Mouse (Mus musculus) thymus, adult 2 months (tissue): ENCODE results near the gene Paqr4. TPM values are rescaled to one million over a fixed set of nuclear protein-coding genes. Genes with fewer than 3 reads are reported as not detected.

Experiments used
- DNase-seq: peaks from one replicate; pipeline ENCODE4 v3.0.0; 2021
- H3K27ac ChIP-seq: fragments of 200-500 bp; 2 replicates; pipeline ENCODE4 v1.5.1; 2012; ENCODE audit warnings: low read length, control low read depth; ENCODE audit not compliant: control insufficient read depth, insufficient read depth
- H3K27me3 ChIP-seq: fragments of 200-500 bp; 2 replicates; pipeline ENCODE4 v1.6.1; 2012; ENCODE audit warnings: mild to moderate bottlenecking, low read length, moderate library complexity, mixed read lengths; ENCODE audit not compliant: control insufficient read depth, insufficient read depth
- H3K36me3 ChIP-seq: fragments of 200-500 bp; 2 replicates; pipeline ENCODE4 v1.6.1; 2012; ENCODE audit warnings: mild to moderate bottlenecking, low read length, moderate library complexity; ENCODE audit not compliant: control insufficient read depth, insufficient read depth
- H3K4me1 ChIP-seq: fragments of 200-500 bp; replicated peaks from 2 replicates; pipeline ENCODE4 v1.6.1; 2012; ENCODE audit warnings: low read length; ENCODE audit not compliant: control insufficient read depth, insufficient read depth
- H3K4me3 ChIP-seq: fragments of 200-500 bp; 2 replicates; pipeline ENCODE4 v1.5.1; 2012; ENCODE audit warnings: mild to moderate bottlenecking, low read length, control low read depth, moderate library complexity; ENCODE audit not compliant: control insufficient read depth, insufficient read depth
- CTCF ChIP-seq: fragments of 200-500 bp; IDR thresholded peaks from 2 replicates; pipeline ENCODE4 v1.5.1; 2012; ENCODE audit warnings: mild to moderate bottlenecking, control low read depth, low read length, moderate library complexity, borderline replicate concordance; ENCODE audit not compliant: control insufficient read depth, poor library complexity, insufficient read depth; ENCODE audit errors: extremely low read depth
- POLR2A ChIP-seq: fragments of 200-500 bp; IDR thresholded peaks from 2 replicates; pipeline ENCODE4 v1.6.1; 2012; ENCODE audit warnings: mild to moderate bottlenecking, low read length, control low read depth, moderate library complexity; ENCODE audit not compliant: control insufficient read depth, poor library complexity, insufficient read depth; ENCODE audit errors: extremely low read depth
- WGBS: fragments of 180-500 bp; shearing (Covaris S2); methylation state at CpG from one replicate; pipeline ENCODE4 v1.1.7; 2018; 5-methylcytosine and 5-hydroxymethylcytosine counted together
- polyA plus RNA-seq: library from polyadenylated mRNA; depleted of rRNA; stranded (reverse); fragments of >200 nt; gene quantifications from 2 replicates; pipeline ENCODE4 v1.2.3, GENCODE M21; 2012

Gene Paqr4
- polyA plus RNA-seq, 1 experiment = 12.4 TPM

DNA sequence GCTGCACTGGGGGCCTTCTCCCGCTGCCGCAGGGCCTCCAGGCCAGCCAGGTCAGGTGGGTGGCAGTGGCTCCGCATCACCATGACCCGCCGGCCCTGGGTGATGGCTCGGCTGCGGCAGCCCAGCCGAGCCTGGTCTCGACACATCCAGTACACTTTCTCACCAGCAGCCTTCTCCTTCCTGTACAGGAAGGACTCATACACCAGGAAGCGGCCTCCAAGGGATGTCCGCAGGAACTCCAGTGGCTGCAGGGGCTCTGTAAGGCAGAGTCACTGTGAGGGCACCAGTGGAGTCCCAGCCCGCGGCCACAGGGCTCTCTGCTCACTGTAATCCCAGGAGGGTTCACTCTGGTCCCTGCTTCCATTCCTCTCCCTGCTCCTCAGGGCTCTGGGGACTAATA is 15.0 kb upstream of the Paqr4 start:
- Histone ChIP-seq H3K27me3 (no peaks in the 10 kb centered on the region), H3K36me3 (no peaks in the 10 kb centered on the region), H3K4me3 (no peak overlapping the region), H3K4me1 (no peaks in the 10 kb centered on the region), H3K27ac (no peak overlapping the region)
- WGBS = 93% methylated on average over 13 of the region's 13 CpGs
- no peak for TF ChIP-seq CTCF
- no peak for DNase-seq

DNA sequence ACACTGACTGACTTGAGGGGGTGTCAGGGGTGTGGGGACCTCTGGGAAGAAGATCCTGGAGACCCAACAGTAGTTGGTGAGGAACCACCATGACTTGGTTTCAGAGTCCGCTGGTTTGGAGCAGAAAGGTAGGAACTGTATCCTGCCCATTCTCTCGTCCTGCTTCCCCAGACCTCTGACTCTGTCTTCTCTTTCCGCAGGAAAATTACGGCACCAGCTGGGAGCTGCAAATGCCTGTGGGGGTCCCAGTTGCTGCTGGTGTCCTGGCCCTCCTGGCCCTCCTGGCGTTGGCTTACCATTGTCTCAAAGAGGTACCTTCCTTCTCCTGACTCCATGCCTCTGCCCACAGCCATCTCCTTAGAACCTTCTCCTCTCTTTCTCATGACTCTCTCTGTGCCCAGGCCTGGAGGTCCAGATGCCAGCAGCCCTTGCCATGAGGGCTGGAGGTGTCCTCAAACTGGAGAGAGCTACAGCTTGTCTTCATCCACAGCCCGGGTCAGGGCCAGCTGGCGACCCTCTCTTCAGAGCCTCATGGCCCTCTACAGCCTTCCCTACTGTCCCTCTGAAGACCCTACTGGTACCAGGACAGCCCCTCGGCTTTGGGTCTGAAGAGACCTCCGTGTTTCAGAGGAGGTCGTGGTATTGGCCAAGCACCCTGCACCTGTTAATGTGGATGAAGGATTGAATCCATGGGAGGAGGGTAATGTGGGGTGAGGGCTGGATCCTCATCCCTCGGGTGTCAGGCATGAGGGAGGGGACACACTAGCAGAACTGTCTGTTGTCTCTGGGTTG is 8.9 kb upstream of the Paqr4 start:
- no peaks in the 10 kb centered on the region for H3K36me3 ChIP-seq
- TF ChIP-seq CTCF (no peak), POLR2A (no peak)
- H3K27ac ChIP-seq = no peak overlapping the region
- peak overlapping the region; percentile 36 for H3K4me3 ChIP-seq
- WGBS = 86% methylated on average over 11 of the region's 11 CpGs
- peaks cover 8% of the 10 kb centered on the region for H3K27me3 ChIP-seq
- DNase-seq = no peak
- peaks cover 22% of the 10 kb centered on the region for H3K4me1 ChIP-seq

DNA sequence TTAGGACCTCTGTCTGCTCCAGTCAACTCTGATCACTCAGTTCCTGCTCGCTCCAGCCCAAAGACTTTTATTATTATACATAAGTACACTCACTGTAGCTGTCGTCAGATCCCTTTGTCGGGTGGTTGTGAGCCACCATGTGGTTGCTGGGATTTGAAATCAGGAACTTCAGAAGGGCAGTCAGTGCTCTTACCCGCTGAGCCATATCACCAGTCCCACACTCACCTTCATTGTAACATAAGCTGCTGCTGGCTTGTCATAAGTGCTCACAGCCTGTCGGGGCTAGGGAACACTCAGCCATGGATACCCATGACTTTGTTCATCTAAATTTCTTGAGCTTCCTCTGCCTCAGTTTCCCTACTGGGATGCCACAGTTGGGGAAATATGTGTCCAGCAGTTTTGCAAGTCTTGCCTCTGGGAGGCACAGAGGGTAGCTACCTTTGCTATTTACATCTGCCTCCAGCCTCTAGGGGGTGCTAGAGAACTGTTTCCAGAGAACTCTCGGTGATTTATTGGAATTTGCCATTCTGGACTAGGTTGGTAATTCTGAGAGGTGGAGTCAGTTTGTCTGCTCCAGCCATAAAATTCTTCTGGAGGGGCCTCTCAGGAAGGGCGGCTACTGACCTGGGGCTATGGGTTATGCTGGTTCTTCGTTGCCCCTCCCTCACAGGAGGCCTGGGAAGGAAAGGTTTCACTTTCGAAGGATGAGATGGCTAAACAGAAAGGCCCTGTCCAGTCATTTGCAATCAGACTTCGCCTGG is 8.1 kb upstream of the Paqr4 start:
- Histone ChIP-seq H3K27me3 (peaks cover 8% of the 10 kb centered on the region), H3K4me1 (peaks cover 22% of the 10 kb centered on the region), H3K4me3 (peak overlapping the region; percentile 36), H3K36me3 (no peaks in the 10 kb centered on the region), H3K27ac (no peak overlapping the region)
- peak; percentile 75 for DNase-seq
- WGBS = 14% methylated on average over 10 of the region's 10 CpGs
- TF ChIP-seq POLR2A = no peak
- no peak for TF ChIP-seq CTCF

DNA sequence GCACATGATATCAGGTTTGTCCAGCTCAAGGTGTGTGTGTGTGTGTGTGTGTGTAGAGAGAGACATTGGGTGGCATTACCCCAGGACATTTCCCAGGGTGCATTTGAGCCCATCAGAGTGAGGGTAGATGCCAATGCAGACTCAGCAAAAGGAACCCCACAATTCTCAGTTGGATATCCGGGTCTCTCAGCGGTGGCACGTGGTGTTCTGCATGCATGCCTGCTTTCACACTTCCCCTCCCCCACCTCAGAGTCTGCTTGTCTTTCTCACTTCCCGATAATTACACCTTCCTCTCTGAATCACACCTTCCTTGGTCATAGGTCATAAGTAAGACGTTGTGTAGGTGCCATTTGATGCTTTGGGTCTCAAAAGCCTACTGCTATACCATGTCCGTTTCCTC is 7.4 kb upstream of the Paqr4 start:
- Histone ChIP-seq H3K27me3 (peaks cover 11% of the 10 kb centered on the region), H3K36me3 (no peaks in the 10 kb centered on the region), H3K4me1 (peaks cover 22% of the 10 kb centered on the region), H3K4me3 (no peak overlapping the region), H3K27ac (no peak overlapping the region)
- 24% methylated on average over 6 of the region's 6 CpGs for WGBS
- TF ChIP-seq POLR2A = no peak
- no peak for TF ChIP-seq CTCF
- DNase-seq = no peak

DNA sequence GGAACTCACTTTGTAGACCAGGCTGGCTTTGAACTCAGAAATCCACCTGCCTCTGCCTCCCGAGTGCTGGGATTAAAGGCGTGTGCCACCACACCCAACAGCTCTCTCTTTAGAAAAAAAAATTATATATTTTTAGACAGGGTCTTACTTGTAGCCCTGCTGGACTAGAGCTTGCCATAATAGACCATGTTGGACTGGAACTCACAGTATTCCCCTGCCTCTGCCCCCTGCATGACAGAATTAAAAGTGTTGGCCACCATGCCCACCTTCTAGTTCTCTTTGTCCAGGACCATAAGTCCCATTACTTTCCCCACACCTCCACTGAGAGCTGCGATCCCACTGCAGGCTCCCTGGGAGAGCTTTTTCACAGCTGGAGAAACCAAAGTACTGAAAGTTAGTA is 6.8 kb upstream of the Paqr4 start:
- Histone ChIP-seq H3K27me3 (peaks cover 13% of the 10 kb centered on the region), H3K36me3 (no peaks in the 10 kb centered on the region), H3K4me3 (no peak overlapping the region), H3K27ac (no peak overlapping the region), H3K4me1 (peaks cover 24% of the 10 kb centered on the region)
- DNase-seq = no peak
- 90% methylated on average over 3 of the region's 3 CpGs for WGBS
- TF ChIP-seq CTCF (no peak), POLR2A (no peak)

DNA sequence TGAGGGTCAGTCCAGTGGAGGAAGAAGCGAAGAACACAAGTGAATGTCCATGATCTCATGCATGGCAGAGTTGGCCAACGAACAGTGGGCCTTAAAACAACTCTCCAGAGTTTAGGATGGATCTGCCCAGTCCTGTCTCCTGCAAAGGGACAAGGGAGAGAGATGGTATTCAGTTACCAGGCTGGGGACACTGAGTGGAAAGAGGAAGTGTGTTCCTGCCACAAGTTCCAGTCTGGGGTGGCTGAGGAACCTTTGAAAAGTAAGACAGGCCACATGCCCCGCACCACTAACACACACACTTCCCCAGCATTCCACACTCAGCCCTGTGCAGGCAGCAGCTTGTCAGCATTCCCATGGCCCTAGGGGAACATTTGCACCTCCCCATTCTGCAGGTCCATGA is 6.1 kb upstream of the Paqr4 start:
- no peak for TF ChIP-seq POLR2A
- no peak for TF ChIP-seq CTCF
- no peak for DNase-seq
- WGBS = 63% methylated on average over 3 of the region's 3 CpGs

DNA sequence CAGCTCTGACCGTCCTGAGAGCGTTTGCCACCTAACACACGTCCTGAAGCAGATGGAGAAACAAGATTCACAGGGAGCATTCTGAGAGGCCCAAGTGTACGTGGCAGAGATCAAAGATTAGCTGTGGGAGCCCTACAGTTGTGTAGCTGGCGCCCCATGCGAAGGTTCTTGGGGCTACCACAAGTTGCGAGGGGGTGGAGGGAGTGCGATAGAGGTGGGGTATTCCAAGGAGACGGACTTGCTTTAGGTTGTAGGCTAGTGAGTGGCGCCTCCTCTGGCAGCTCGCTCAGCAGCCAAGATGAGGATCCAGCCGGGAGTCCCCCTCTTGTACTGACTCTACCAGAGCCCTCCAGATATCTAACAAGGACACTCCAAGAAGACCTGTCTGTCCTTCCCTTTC is 5.6 kb upstream of the Paqr4 start:
- DNase-seq = no peak
- no peak overlapping the region for H3K27ac ChIP-seq
- peaks cover 27% of the 10 kb centered on the region for H3K4me1 ChIP-seq
- no peak for TF ChIP-seq POLR2A
- TF ChIP-seq CTCF = no peak
- peaks cover 22% of the 10 kb centered on the region for H3K27me3 ChIP-seq
- no peak overlapping the region for H3K4me3 ChIP-seq
- WGBS = 40% methylated on average over 12 of the region's 12 CpGs
- H3K36me3 ChIP-seq = no peaks in the 10 kb centered on the region

More for the DNA sequence above, 6.1 kb upstream of the Paqr4 start:
- Histone ChIP-seq H3K27ac (no peak overlapping the region), H3K4me1 (peaks cover 27% of the 10 kb centered on the region), H3K27me3 (peaks cover 17% of the 10 kb centered on the region), H3K4me3 (no peak overlapping the region), H3K36me3 (no peaks in the 10 kb centered on the region)
